In genomic region chr16:17803675-17804448, GRCm38 (mm10) we compare ENCODE assay signal across 8 mouse cellular contexts. TPM values are rescaled to one million over a fixed set of nuclear protein-coding genes. Genes with fewer than 3 reads are reported as not detected.
DNase-seq lines count a peak whose midpoint lies in the region; ATAC-seq and TF ChIP-seq lines count a peak whose summit lies in the region.

No protein-coding gene starts in this region.

- intact Hi-C loops in heart, adult 2 months (cut with DNase I), result loop anchor here (2.0 kb wide), 1 partner anchor 33 kb away; no protein-coding TSS in a partner anchor
- intact Hi-C loops in left cerebral cortex, postnatal 36 days (cut with DNase I), result no loop called here

- peak overlapping the region; percentile 69 for H3K4me2 ChIP-seq in liver, embryonic 15.5 days

- no peaks in the 10 kb centered on the region for H3K9me3 ChIP-seq in liver, embryonic 15.5 days (replicated peaks)

- H3K36me3 ChIP-seq in heart, adult 2 months (ENCODE audit: control insufficient read depth, insufficient read depth, low read length), result no peaks in the 10 kb centered on the region
- H3K36me3 ChIP-seq in thymus, adult 2 months (ENCODE audit: control insufficient read depth, insufficient read depth, low read length), result no peaks in the 10 kb centered on the region
- H3K36me3 ChIP-seq in liver, embryonic 15.5 days (replicated peaks), result no peaks in the 10 kb centered on the region

- peaks cover 14% of the 10 kb centered on the region for H3K27me3 ChIP-seq in heart, adult 2 months (ENCODE audit: control insufficient read depth, insufficient read depth, low read length)
- H3K27me3 ChIP-seq in thymus, adult 2 months (ENCODE audit: control insufficient read depth, insufficient read depth, low read length), result peaks cover 46% of the 10 kb centered on the region; the same call in 1 of the 2 replicates
- peaks cover 99% of the 10 kb centered on the region for H3K27me3 ChIP-seq in liver, embryonic 15.5 days

- H3K4me1 ChIP-seq in heart, adult 2 months (ENCODE audit: control insufficient read depth, insufficient read depth, low read length), result peaks cover 6% of the 10 kb centered on the region
- H3K4me1 ChIP-seq in thymus, adult 2 months (replicated peaks; ENCODE audit: control insufficient read depth, insufficient read depth, low read length), result peaks cover 30% of the 10 kb centered on the region
- peaks cover 43% of the 10 kb centered on the region for H3K4me1 ChIP-seq in liver, embryonic 15.5 days (replicated peaks)

- no peak overlapping the region for H3K27ac ChIP-seq in heart, adult 2 months
- no peak overlapping the region for H3K27ac ChIP-seq in thymus, adult 2 months (ENCODE audit: control insufficient read depth, insufficient read depth, low read length)
- H3K27ac ChIP-seq in liver, embryonic 15.5 days (replicated peaks), result no peak overlapping the region

- H3K4me3 ChIP-seq in heart, adult 2 months, result peak overlapping the region; percentile 47; the same call in 1 of the 2 replicates
- H3K4me3 ChIP-seq in thymus, adult 2 months (ENCODE audit: control insufficient read depth, insufficient read depth, low read length), result peak overlapping the region; percentile 41
- H3K4me3 ChIP-seq in liver, embryonic 15.5 days (replicated peaks), result peak overlapping the region; percentile 44

- TF ChIP-seq POLR2A in heart, adult 2 months (IDR thresholded peaks at IDR 0.05; ENCODE audit: insufficient read depth, low read depth, low read length), result no peak
- no peak for TF ChIP-seq POLR2A in thymus, adult 2 months (IDR thresholded peaks at IDR 0.05; ENCODE audit: control insufficient read depth, extremely low read depth, insufficient read depth, low read length, poor library complexity)

- no peak for TF ChIP-seq CTCF in heart, adult 2 months (IDR thresholded peaks at IDR 0.05)
- TF ChIP-seq CTCF in thymus, adult 2 months (IDR thresholded peaks at IDR 0.05; ENCODE audit: borderline replicate concordance, control insufficient read depth, extremely low read depth, insufficient read depth, low read length, poor library complexity), result no peak

- no peaks in the 10 kb centered on the region for H3K79me2 ChIP-seq in heart, adult 2 months (replicated peaks; ENCODE audit: control insufficient read depth, insufficient read depth, low read length)

- ATAC-seq in liver, embryonic 15.5 days (ENCODE audit: insufficient read depth), result no peak

- DNase-seq in heart, adult 2 months, result no peak
- DNase-seq in heart, adult 9 months (ENCODE audit: low spot score in 2 of 2), result no peak
- DNase-seq in thymus, adult 2 months, result no peak
- no peak for DNase-seq in thymus, postnatal 25 days
- DNase-seq in frontal cortex, postnatal 10 days (ENCODE audit: low spot score in 2 of 2), result no peak
- no peak for DNase-seq in cerebellum, adult 9-10 months
- DNase-seq in left cerebral cortex, postnatal 36 days (ENCODE audit: low spot score in 2 of 2), result no peak

- no peak overlapping the region; the same call in 1 of the 2 replicates for H3K9ac ChIP-seq in heart, adult 2 months (ENCODE audit: low read depth, low read length)
- H3K9ac ChIP-seq in liver, embryonic 15.5 days, result no peak overlapping the region

- WGBS in heart, adult 2 months, result 60% methylated on average over 33 of the region's 33 CpGs
- WGBS in thymus, adult 2 months, result 19% methylated on average over 33 of the region's 33 CpGs
- WGBS in liver, embryonic 15.5 days (ENCODE audit: insufficient replicate concordance), result 12% methylated on average over 33 of the region's 33 CpGs

- TF ChIP-seq EP300 in heart, adult 2 months (IDR thresholded peaks at IDR 0.05; ENCODE audit: insufficient read depth, low read depth, low read length), result no peak

RNA-seq across cellular contexts. Expression of gene Scarf2, which starts 6.8 kb away (rescaled TPM):
- 1 to 10 TPM; 4.1 to 5.2 TPM for total RNA-seq in heart, adult 2 months (2021)
- polyA plus RNA-seq in heart, adult 2 months (2012; rRNA removed), result 10.8 and 13.4 TPM in 2 replicates
- polyA plus RNA-seq in thymus, adult 2 months (2012; rRNA removed), result 41.0 and 41.2 TPM in 2 replicates
- 1.0 and 1.8 TPM in 2 replicates for polyA plus RNA-seq in liver, embryonic 15.5 days (2015; fragmentation: Nextera tagmentation; extraction: Ambion mirVana)
- total RNA-seq in left cerebral cortex, postnatal 36 days (2021), result 1 to 10 TPM; 3.4 to 3.8 TPM

RNA-seq across cellular contexts. Expression of gene B830017H08Rik, which starts 29.1 kb away (rescaled TPM):
- total RNA-seq in heart, adult 2 months (2021), result not detected
- polyA plus RNA-seq in heart, adult 2 months (2012; rRNA removed), result not detected in 2 replicates
- polyA plus RNA-seq in thymus, adult 2 months (2012; rRNA removed), result not detected in 2 replicates
- polyA plus RNA-seq in liver, embryonic 15.5 days (2015; fragmentation: Nextera tagmentation; extraction: Ambion mirVana), result not detected in 2 replicates
- 1 to 10 TPM; 2.9 to 4.6 TPM for total RNA-seq in left cerebral cortex, postnatal 36 days (2021)

RNA-seq across cellular contexts. Expression of gene Car15, which starts 34.3 kb away (rescaled TPM):
- total RNA-seq in heart, adult 2 months (2021), result 1 to 10 TPM; 1.6 to 2.9 TPM
- 4.6 and 5.2 TPM in 2 replicates for polyA plus RNA-seq in heart, adult 2 months (2012; rRNA removed)
- 22.4 and 27.4 TPM in 2 replicates for polyA plus RNA-seq in thymus, adult 2 months (2012; rRNA removed)
- 0.55 and 0.89 TPM in 2 replicates for polyA plus RNA-seq in liver, embryonic 15.5 days (2015; fragmentation: Nextera tagmentation; extraction: Ambion mirVana)
- total RNA-seq in left cerebral cortex, postnatal 36 days (2021), result 10 to 100 TPM; 11.7 to 14.4 TPM

RNA-seq across cellular contexts. Expression of gene Klhl22, which starts 44.4 kb away (rescaled TPM):
- 10 to 100 TPM; 17.3 to 18.6 TPM for total RNA-seq in heart, adult 2 months (2021)
- 23.6 and 30.2 TPM in 2 replicates for polyA plus RNA-seq in heart, adult 2 months (2012; rRNA removed)
- polyA plus RNA-seq in thymus, adult 2 months (2012; rRNA removed), result 72.7 and 75.1 TPM in 2 replicates
- 13.0 and 14.3 TPM in 2 replicates for polyA plus RNA-seq in liver, embryonic 15.5 days (2015; fragmentation: Nextera tagmentation; extraction: Ambion mirVana)
- 100 to 1,000 TPM in 1 of 2 experiments, 10 to 100 TPM in 1; 92.5 to 110 TPM for total RNA-seq in left cerebral cortex, postnatal 36 days (2021)
